Mouse (Mus musculus) small intestine, adult 2 months (tissue): ENCODE results near the gene Cdyl2.

Experiments
- CTCF ChIP-seq: fragments of 200-500 bp; IDR thresholded peaks from 2 replicates; pipeline ENCODE4 v1.5.1; 2012; ENCODE audit warnings: low read depth, mild to moderate bottlenecking, control low read depth, inconsistent platforms, low read length, moderate library complexity, mixed read lengths; ENCODE audit not compliant: insufficient replicate concordance, insufficient read length; ENCODE audit errors: extremely low read depth
- POLR2A ChIP-seq: fragments of 200-500 bp; IDR thresholded peaks from 2 replicates; pipeline ENCODE4 v1.6.1; 2012; ENCODE audit warnings: low read depth, mild to moderate bottlenecking, control low read depth, inconsistent platforms, low read length, moderate library complexity

GRCm38 (mm10) chr8:116524915-116525314 is 207.9 kb downstream of the Cdyl2 start:
- TF ChIP-seq CTCF (no peak), POLR2A (no peak)
